Mouse (Mus musculus) ES-E14 (cell line): ENCODE measurements around the gene Msn. TPM values are rescaled to one million over a fixed set of nuclear protein-coding genes. Genes with fewer than 3 reads are reported as not detected.
A peak's percentile ranks its signal among the peaks of the same experiment; 100 is the strongest.

Experiments used
- DNase-seq: peaks from one replicate; pipeline ENCODE4 v3.0.0-alpha.2; 2013; ENCODE audit warnings: low read depth, low spot score
- H3K27ac ChIP-seq: 2 replicates; pipeline ENCODE4 v1.5.1; 2012; ENCODE audit warnings: low read depth, mild to moderate bottlenecking, low read length, moderate library complexity, mixed read lengths; ENCODE audit not compliant: poor library complexity, insufficient read depth, severe bottlenecking
- H3K36me3 ChIP-seq: 2 replicates; pipeline ENCODE4 v1.6.1; 2012; ENCODE audit warnings: mild to moderate bottlenecking, low read length, moderate library complexity, mixed read lengths; ENCODE audit not compliant: control insufficient read depth, poor library complexity, insufficient read depth, severe bottlenecking
- H3K4me1 ChIP-seq, 2 experiments: fragments of 150-350 bp in 1 of 2; sonication (generic) in 1 of 2; 2 replicates each; pipeline ENCODE4 v1.6.1; 2012; ENCODE audit warnings: low read length in 2 of 2, mild to moderate bottlenecking in 1 of 2, mixed read lengths in 1 of 2; ENCODE audit not compliant: control insufficient read depth in 2 of 2, insufficient read depth in 2 of 2, poor library complexity in 1 of 2
- H3K4me3 ChIP-seq, 2 experiments: fragments of 150-350 bp in 1 of 2; sonication (generic) in 1 of 2; 2 replicates each; pipeline ENCODE4 v1.5.1; 2012; ENCODE audit warnings: low read length in 2 of 2, low read depth in 1 of 2, mild to moderate bottlenecking in 1 of 2, mixed read lengths in 1 of 2; ENCODE audit not compliant: insufficient read depth in 1 of 2, poor library complexity in 1 of 2, severe bottlenecking in 1 of 2
- H3K9ac ChIP-seq: 2 replicates; pipeline ENCODE4 v1.6.1; 2012; ENCODE audit warnings: low read depth, mild to moderate bottlenecking, low read length, mixed read lengths; ENCODE audit not compliant: poor library complexity, insufficient read depth, severe bottlenecking
- H3K9me3 ChIP-seq: fragments of 150-350 bp; sonication (generic); 2 replicates; pipeline ENCODE4 v1.6.1; 2012; ENCODE audit warnings: low read depth, mild to moderate bottlenecking, low read length; ENCODE audit not compliant: control insufficient read depth, insufficient read depth
- CHD2 ChIP-seq: IDR thresholded peaks from 2 replicates; pipeline ENCODE4 v1.6.1; 2014; ENCODE audit warnings: mild to moderate bottlenecking, low read depth, low read length, inconsistent platforms
- HCFC1 ChIP-seq: IDR thresholded peaks from 2 replicates; pipeline ENCODE4 v1.6.1; 2012; ENCODE audit warnings: low read length, inconsistent platforms, borderline replicate concordance; ENCODE audit not compliant: insufficient read depth
- MAFK ChIP-seq: IDR thresholded peaks from 2 replicates; pipeline ENCODE4 v1.6.1; 2014; ENCODE audit warnings: mild to moderate bottlenecking, low read depth, low read length, inconsistent platforms; ENCODE audit not compliant: insufficient read depth
- ZC3H11A ChIP-seq: IDR thresholded peaks from 2 replicates; pipeline ENCODE4 v1.6.1; 2012; ENCODE audit warnings: low read depth, mild to moderate bottlenecking, inconsistent platforms, low read length, borderline replicate concordance
- ZNF384 ChIP-seq: IDR thresholded peaks from 2 replicates; pipeline ENCODE4 v1.6.1; 2012; ENCODE audit warnings: low read depth, low read length, inconsistent platforms
- in situ Hi-C, 2 experiments: fragments of 600-800 bp; cut with MboI; formaldehyde crosslinking; loops; one replicate each; pipeline ENCODE4 v1.15.1; 2025; ENCODE audit warnings: low sequenced_read_pairs in 2 of 2, inconsistent platforms in 1 of 2; ENCODE audit not compliant: unreplicated experiment in 2 of 2
- total RNA-seq: library from RNA; depleted of rRNA; stranded (reverse); fragments of 300-350 nt; gene quantifications from 2 replicates; pipeline ENCODE4 v1.2.3, GENCODE M21; 2012

Msn gene
- total RNA-seq, 1 experiment = 43.1 TPM

DNA sequence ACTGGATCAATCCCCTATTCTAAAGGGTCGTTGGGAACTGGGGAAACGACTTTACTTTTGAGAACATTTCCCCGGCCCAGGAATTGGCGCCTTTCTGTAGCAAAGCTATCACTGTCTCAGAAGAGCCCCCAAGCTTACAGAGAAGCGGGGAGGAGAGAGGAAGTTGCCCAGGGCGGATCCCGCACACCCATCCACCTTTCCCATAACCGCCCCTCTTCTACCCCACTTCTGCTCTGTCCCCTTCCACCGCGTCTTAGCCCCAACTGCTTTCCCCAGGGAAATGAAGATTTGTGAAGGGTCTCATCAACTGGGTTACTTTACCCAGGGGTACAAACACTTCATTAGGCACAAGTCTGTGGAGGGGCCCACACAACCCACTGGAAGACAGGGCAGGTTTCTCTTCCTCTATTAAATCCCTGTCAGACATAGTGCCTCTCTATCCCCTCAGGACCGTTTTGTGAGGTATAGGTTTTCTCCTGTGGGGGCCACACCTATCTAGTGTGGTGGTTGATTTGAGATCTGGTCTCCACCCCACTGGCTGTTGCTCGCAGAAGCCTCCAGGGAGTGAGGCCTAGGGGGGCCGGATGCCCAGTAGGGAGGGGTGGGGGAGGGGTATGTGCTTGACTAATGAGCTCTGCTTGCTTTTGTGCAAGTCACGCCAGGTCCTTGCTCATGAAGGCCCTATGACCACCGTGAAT, 820 bp downstream of the Msn start:
- Histone ChIP-seq H3K36me3 (no peaks in the 10 kb centered on the region), H3K4me1 (no peaks in the 10 kb centered on the region), H3K4me3 (peak overlapping the region; percentile 75 to 92), H3K9ac (peak overlapping the region; percentile 83; the same call in 1 of the 2 replicates), H3K27ac (no peak overlapping the region; the same call in 1 of the 2 replicates), H3K9me3 (no peaks in the 10 kb centered on the region)
- TF ChIP-seq HCFC1 (no peak), ZNF384 (no peak), MAFK (no peak), CHD2 (no peak), ZC3H11A (no peak)
- in situ Hi-C loops = no loop called here
- DNase-seq = peak; percentile 1

DNA sequence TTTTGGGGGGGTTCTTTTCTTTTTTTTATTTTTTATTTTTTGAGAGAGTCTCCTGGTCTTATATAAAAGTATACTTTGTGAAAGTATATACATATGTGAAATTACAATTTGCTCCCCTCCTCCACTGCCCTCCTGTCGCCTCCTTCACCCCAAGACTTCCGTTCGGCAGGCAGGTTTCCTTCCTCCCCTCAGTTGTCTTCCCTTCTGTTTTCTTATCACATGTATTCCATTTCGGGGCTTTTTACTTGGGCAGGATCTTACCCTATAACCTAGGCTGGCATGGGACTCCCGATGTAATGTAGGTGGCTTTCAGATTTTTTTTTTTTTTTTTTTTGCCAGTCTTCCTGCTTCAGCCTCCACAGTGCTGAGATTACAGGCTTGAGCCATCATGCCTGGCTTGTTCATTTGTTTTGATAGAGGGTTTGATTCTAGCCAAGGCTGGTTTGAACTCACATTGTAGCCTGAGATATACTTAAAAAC, 1.7 kb downstream of the Msn start:
- Histone ChIP-seq H3K4me3 (peak overlapping the region; percentile 75 to 92; a peak in 3 of 4 replicates), H3K9me3 (no peaks in the 10 kb centered on the region), H3K36me3 (no peaks in the 10 kb centered on the region), H3K4me1 (no peaks in the 10 kb centered on the region), H3K9ac (no peak overlapping the region; the same call in 1 of the 2 replicates), H3K27ac (no peak overlapping the region)
- no peak for DNase-seq
- in situ Hi-C loops = no loop called here
- no peak for TF ChIP-seq CHD2
- no peak for TF ChIP-seq HCFC1
- no peak for TF ChIP-seq ZNF384
- TF ChIP-seq MAFK = no peak
- no peak for TF ChIP-seq ZC3H11A

DNA sequence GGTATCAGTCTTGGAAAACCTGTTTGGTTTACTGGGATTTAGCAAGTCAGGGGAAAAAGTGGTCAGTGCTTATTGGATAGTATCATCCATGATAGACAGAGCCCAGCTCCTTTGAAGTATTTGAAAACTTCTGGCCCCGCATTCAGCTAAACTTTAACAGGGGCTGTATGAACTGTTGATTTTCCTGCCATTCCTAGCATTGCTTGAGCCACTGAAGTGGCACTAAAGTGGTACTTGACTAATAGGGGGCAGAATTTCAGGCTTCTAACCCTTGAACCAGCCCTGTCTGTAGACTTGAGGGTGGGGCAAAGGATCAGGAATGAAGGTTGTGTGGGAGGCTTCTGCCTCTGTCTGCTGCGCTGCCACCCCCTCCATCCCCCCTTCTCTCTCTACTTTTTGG, 3.2 kb downstream of the Msn start:
- in situ Hi-C loops = no loop called here
- no peak overlapping the region for H3K4me3 ChIP-seq

DNA sequence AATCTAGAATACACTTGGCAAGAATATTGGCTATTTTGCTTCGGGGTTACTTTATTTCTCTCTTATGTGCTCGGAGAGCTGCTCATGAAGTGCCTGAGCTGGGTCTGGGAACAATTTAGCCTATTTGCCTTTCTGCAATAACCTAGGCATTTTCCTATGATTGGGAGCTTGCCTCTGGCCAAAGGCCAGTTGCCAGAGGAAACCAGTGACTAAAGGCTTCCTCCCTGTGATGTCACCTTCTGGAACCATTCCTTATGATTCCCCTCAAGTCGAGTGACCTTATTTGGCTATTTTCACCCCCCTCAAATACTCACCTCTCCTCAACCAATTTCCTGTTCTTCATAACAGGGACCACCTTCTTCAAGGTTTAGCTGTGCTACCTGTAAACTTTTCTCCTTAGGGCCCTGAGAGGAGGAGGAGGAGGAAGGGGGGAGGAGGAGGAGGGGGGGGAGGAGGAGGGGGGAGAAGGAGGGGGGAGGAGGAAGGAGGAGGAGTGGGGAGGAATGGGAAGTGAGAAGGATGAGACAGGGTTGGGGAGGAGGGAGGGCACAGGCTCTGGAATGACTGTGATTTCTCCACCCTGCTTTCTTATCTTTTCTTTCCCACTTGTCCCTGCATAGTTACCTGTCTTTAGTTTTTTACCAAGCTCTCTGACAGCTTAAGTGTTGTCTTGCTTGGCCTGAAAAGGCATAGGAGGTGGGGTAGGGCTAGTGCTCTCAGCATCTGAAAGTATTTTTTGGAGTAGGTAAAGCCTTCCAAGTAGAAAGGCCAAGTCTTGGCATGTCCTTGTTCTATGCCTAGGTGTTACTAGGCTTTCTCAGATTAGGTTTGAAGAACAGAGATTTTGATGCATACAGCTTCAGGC, 11.8 kb downstream of the Msn start:
- H3K27ac ChIP-seq = no peak overlapping the region
- H3K9ac ChIP-seq = no peak overlapping the region
- in situ Hi-C loops = no loop called here
- TF ChIP-seq HCFC1 = no peak
- DNase-seq = no peak
- no peaks in the 10 kb centered on the region for H3K4me1 ChIP-seq
- no peaks in the 10 kb centered on the region for H3K36me3 ChIP-seq
- H3K4me3 ChIP-seq = no peak overlapping the region
- no peaks in the 10 kb centered on the region for H3K9me3 ChIP-seq

More for the DNA sequence above, 3.2 kb downstream of the Msn start:
- Histone ChIP-seq H3K27ac (no peak overlapping the region), H3K9me3 (no peaks in the 10 kb centered on the region), H3K36me3 (no peaks in the 10 kb centered on the region), H3K4me1 (no peaks in the 10 kb centered on the region), H3K9ac (no peak overlapping the region)
- no peak for DNase-seq
- TF ChIP-seq MAFK (no peak), ZC3H11A (no peak), CHD2 (no peak), HCFC1 (no peak), ZNF384 (no peak)
